Comparison of ENCODE assay signal across 8 mouse cellular contexts in genomic region chr11:61949315-61949714, GRCm38 (mm10). TPM values are rescaled to one million over a fixed set of nuclear protein-coding genes. Genes with fewer than 3 reads are reported as not detected.
DNase-seq lines count a peak whose midpoint lies in the region; ATAC-seq and TF ChIP-seq lines count a peak whose summit lies in the region.
"Had no signal": no experiment of that assay in that cellular context is flagged by ENCODE, and none has a peak within 500 bp of the region (broad histone marks: within the 10 kb centered on the region; RNA-seq: fewer than 3 reads in every experiment).

No protein-coding gene starts in this region.

- peak; percentile 70 for DNase-seq in forelimb bud, embryonic 11.5 days (ENCODE audit: low read depth, low spot score)
- peak; percentile 42 to 66 for DNase-seq in left cerebral cortex, postnatal 25 days (ENCODE audit: low spot score in 2 of 2)
- peak; percentile 45 for DNase-seq in ovary, postnatal 14 days (ENCODE audit: low spot score)

- H3K9ac ChIP-seq in intestine, postnatal 0 days (ENCODE audit: low read depth, low read length) = no peak overlapping the region
- H3K9ac ChIP-seq in intestine, embryonic 15.5 days = no peak overlapping the region
- H3K9ac ChIP-seq in ES-Bruce4 (ENCODE audit: low read depth, poor library complexity, severe bottlenecking) = no peak overlapping the region

- no peaks in the 10 kb centered on the region for H3K4me1 ChIP-seq in intestine, postnatal 0 days (replicated peaks; ENCODE audit: control insufficient read depth, insufficient read depth, low read length)
- no peaks in the 10 kb centered on the region for H3K4me1 ChIP-seq in intestine, embryonic 15.5 days (replicated peaks)
- no peaks in the 10 kb centered on the region for H3K4me1 ChIP-seq in ES-Bruce4 (ENCODE audit: control insufficient read depth, insufficient read depth, low read length)

- no peak for TF ChIP-seq EP300 in ES-Bruce4 (IDR thresholded peaks at IDR 0.05; ENCODE audit: insufficient read depth, low read depth, low read length)

- H3K4me2 ChIP-seq in intestine, postnatal 0 days (replicated peaks; ENCODE audit: low read depth) = no peak overlapping the region
- H3K4me2 ChIP-seq in intestine, embryonic 15.5 days (replicated peaks) = no peak overlapping the region

- H3K4me3 ChIP-seq in intestine, postnatal 0 days (ENCODE audit: low read depth, low read length) = no peak overlapping the region
- no peak overlapping the region for H3K4me3 ChIP-seq in intestine, embryonic 15.5 days (replicated peaks)
- no peak overlapping the region for H3K4me3 ChIP-seq in ES-Bruce4 (ENCODE audit: low read depth, low read length)
- H3K4me3 ChIP-seq: megakaryocyte, embryonic 14.5 days had no signal

- no peak for ATAC-seq in intestine, postnatal 0 days
- no peak for ATAC-seq in intestine, embryonic 15.5 days
- peak; percentile 49 for ATAC-seq in activated CD4-positive, CD25-positive, alpha-beta regulatory T cell, adult 4 months

- H3K27ac ChIP-seq in intestine, postnatal 0 days (ENCODE audit: low read depth, low read length) = no peak overlapping the region
- H3K27ac ChIP-seq in intestine, embryonic 15.5 days = no peak overlapping the region
- H3K27ac ChIP-seq in ES-Bruce4 (ENCODE audit: insufficient read depth, low read length) = no peak overlapping the region

- peak; percentile 70 for TF ChIP-seq CTCF in intestine, postnatal 0 days (IDR thresholded peaks at IDR 0.05; ENCODE audit: low read depth)
- peak; percentile 12 for TF ChIP-seq CTCF in ES-Bruce4 (IDR thresholded peaks at IDR 0.05; ENCODE audit: low read depth, low read length)

- WGBS in intestine, postnatal 0 days = 2% methylated on average over 3 of the region's 3 CpGs
- 1% methylated on average over 3 of the region's 3 CpGs for WGBS in intestine, embryonic 15.5 days

- no peaks in the 10 kb centered on the region for H3K9me3 ChIP-seq in intestine, postnatal 0 days (ENCODE audit: control insufficient read depth)
- H3K9me3 ChIP-seq in intestine, embryonic 15.5 days = no peaks in the 10 kb centered on the region
- peaks cover 9% of the 10 kb centered on the region; the same call in 1 of the 2 replicates for H3K9me3 ChIP-seq in ES-Bruce4 (replicated peaks; ENCODE audit: control insufficient read depth, insufficient read depth, low read length, poor library complexity, severe bottlenecking)
- H3K9me3 ChIP-seq: megakaryocyte, embryonic 14.5 days had no signal

- intact Hi-C loops in left cerebral cortex, postnatal 25 days (cut with DNase I) = loop anchor here (2.0 kb wide), 1 partner anchor 331 kb away; the partner anchor contains the start of genes Ttc19 and Zswim7

- H3K36me3 ChIP-seq in intestine, postnatal 0 days (ENCODE audit: control insufficient read depth, insufficient read depth) = no peaks in the 10 kb centered on the region
- no peaks in the 10 kb centered on the region for H3K36me3 ChIP-seq in intestine, embryonic 15.5 days
- no peaks in the 10 kb centered on the region for H3K36me3 ChIP-seq in ES-Bruce4 (ENCODE audit: control insufficient read depth, insufficient read depth, low read length, poor library complexity, severe bottlenecking)

- no peaks in the 10 kb centered on the region for H3K27me3 ChIP-seq in intestine, postnatal 0 days (replicated peaks; ENCODE audit: control insufficient read depth, insufficient read depth, low read length)
- H3K27me3 ChIP-seq in intestine, embryonic 15.5 days (replicated peaks) = no peaks in the 10 kb centered on the region
- H3K27me3 ChIP-seq in ES-Bruce4 (ENCODE audit: control insufficient read depth, insufficient read depth, low read length, poor library complexity, severe bottlenecking) = no peaks in the 10 kb centered on the region

- no peak for TF ChIP-seq POLR2A in ES-Bruce4 (IDR thresholded peaks at IDR 0.05; ENCODE audit: insufficient read depth, low read length)

RNA-seq across cellular contexts. Expression of gene Specc1, which starts 7.2 kb away (rescaled TPM):
- 10.3 and 11.1 TPM in 2 replicates for polyA plus RNA-seq in intestine, postnatal 0 days (2015; fragmentation: Nextera tagmentation; extraction: Ambion mirVana)
- polyA plus RNA-seq in intestine, embryonic 15.5 days (2015; fragmentation: Nextera tagmentation; extraction: Ambion mirVana) = 10.2 and 10.9 TPM in 2 replicates
- 31.4 and 32.1 TPM in 2 replicates for polyA plus RNA-seq in ES-Bruce4 (2011; ENCODE audit: insufficient read depth, insufficient read length, low read depth, missing spikeins)
- polyA plus RNA-seq in activated CD4-positive, CD25-positive, alpha-beta regulatory T cell, adult 4 months (2017; shearing (Covaris generic)) = 1 to 10 TPM; 2.6 to 3.4 TPM
- total RNA-seq in left cerebral cortex, postnatal 25 days (2021) = 10 to 100 TPM; 64.5 to 69.6 TPM

RNA-seq across cellular contexts. Expression of gene Akap10, which starts 19.3 kb away (rescaled TPM):
- polyA plus RNA-seq in intestine, postnatal 0 days (2015; fragmentation: Nextera tagmentation; extraction: Ambion mirVana) = 6.8 and 8.5 TPM in 2 replicates
- 14.3 and 16.3 TPM in 2 replicates for polyA plus RNA-seq in intestine, embryonic 15.5 days (2015; fragmentation: Nextera tagmentation; extraction: Ambion mirVana)
- 28.4 and 29.0 TPM in 2 replicates for polyA plus RNA-seq in ES-Bruce4 (2011; ENCODE audit: insufficient read depth, insufficient read length, low read depth, missing spikeins)
- 10 to 100 TPM; 19.4 to 23.8 TPM for polyA plus RNA-seq in activated CD4-positive, CD25-positive, alpha-beta regulatory T cell, adult 4 months (2017; shearing (Covaris generic))
- 10 to 100 TPM; 33.1 to 36.8 TPM for total RNA-seq in left cerebral cortex, postnatal 25 days (2021)
